Mouse (Mus musculus) stomach, embryonic 15.5 days (tissue): ENCODE measurements around the gene Stk4. TPM values are rescaled to one million over a fixed set of nuclear protein-coding genes. Genes with fewer than 3 reads are reported as not detected.
"Not testable (repeated sequence)": the region's sequence is repeated elsewhere in the genome, so short reads cannot be mapped to it uniquely, and the experiment has no call there.

Experiments
- ATAC-seq: fragments of 200-750 bp; cut with Nextera tagmentation; 2 replicates; pipeline ENCODE4 v1.8.0; 2017; ENCODE audit warnings: low read depth, moderate number of reproducible peaks, moderate TSS enrichment; ENCODE audit not compliant: insufficient read depth, low FRiP score
- H3K27ac ChIP-seq: fragments of 300-500 bp; sonication (generic); 2 replicates; pipeline ENCODE4 v1.5.1; 2015; ENCODE audit warnings: mild to moderate bottlenecking, inconsistent platforms
- H3K27me3 ChIP-seq: fragments of 300-500 bp; sonication (generic); replicated peaks from 2 replicates; pipeline ENCODE4 v1.6.1; 2015; ENCODE audit warnings: inconsistent platforms
- H3K36me3 ChIP-seq: fragments of 300-500 bp; sonication (generic); 2 replicates; pipeline ENCODE4 v1.6.1; 2015; ENCODE audit warnings: inconsistent platforms
- H3K4me1 ChIP-seq: fragments of 300-500 bp; sonication (generic); 2 replicates; pipeline ENCODE4 v1.6.1; 2015; ENCODE audit warnings: inconsistent platforms
- H3K4me2 ChIP-seq: fragments of 300-500 bp; sonication (generic); 2 replicates; pipeline ENCODE4 v1.6.1; 2015; ENCODE audit warnings: mild to moderate bottlenecking, inconsistent platforms
- H3K4me3 ChIP-seq: fragments of 300-500 bp; sonication (generic); replicated peaks from 2 replicates; pipeline ENCODE4 v1.5.1; 2015; ENCODE audit warnings: inconsistent platforms
- H3K9ac ChIP-seq: fragments of 300-500 bp; sonication (generic); 2 replicates; pipeline ENCODE4 v1.6.1; 2015; ENCODE audit warnings: inconsistent platforms
- H3K9me3 ChIP-seq: fragments of 300-500 bp; sonication (generic); 2 replicates; pipeline ENCODE4 v1.6.1; 2016; ENCODE audit warnings: inconsistent platforms
- WGBS: fragments of 180-500 bp; shearing (Covaris S2); methylation state at CpG from one replicate; pipeline ENCODE4 v1.1.7; 2015; 5-methylcytosine and 5-hydroxymethylcytosine counted together
- polyA plus RNA-seq: library from polyadenylated mRNA; unstranded; fragments of >200 nt; fragmentation: Nextera tagmentation; extraction: Ambion mirVana; gene quantifications from 2 replicates; pipeline ENCODE4 v1.2.1, GENCODE M21; 2015

Stk4 gene
- polyA plus RNA-seq, 1 experiment from 2014 or later: 16.4 TPM

GRCm38 (mm10) chr2:164059634-164060235, 10.4 kb upstream of the Stk4 start:
- H3K27ac ChIP-seq: no peak overlapping the region
- no peaks in the 10 kb centered on the region for H3K4me1 ChIP-seq
- H3K27me3 ChIP-seq: no peaks in the 10 kb centered on the region
- no peak overlapping the region for H3K4me3 ChIP-seq
- H3K9me3 ChIP-seq: no peaks in the 10 kb centered on the region
- 87% methylated on average over 8 of the region's 8 CpGs for WGBS
- no peak for ATAC-seq
- peaks cover 67% of the 10 kb centered on the region for H3K36me3 ChIP-seq
- no peak overlapping the region for H3K9ac ChIP-seq
- H3K4me2 ChIP-seq: no peak overlapping the region

- Histone ChIP-seq H3K27me3 (no peaks in the 10 kb centered on the region), H3K4me2 (peak within 1 kb of the TSS; percentile 90), H3K36me3 (peaks cover 4% of the 10 kb centered on the region; the same call in 1 of the 2 replicates), H3K9ac (peak within 1 kb of the TSS; percentile 87), H3K4me3 (peak within 1 kb of the TSS; percentile 98), H3K9me3 (no peaks in the 10 kb centered on the region), H3K27ac (peak within 1 kb of the TSS; percentile 82), H3K4me1 (peaks cover 21% of the 10 kb centered on the region)
- WGBS: 1% methylated on average over 55 of the region's 55 CpGs
- peak; percentile 96 for ATAC-seq
These were observed 779 bp downstream of the Stk4 start, which contains the start of gene Tomm34 for GRCm38 (mm10) chr2:164070765-164071436. TSS of gene Tomm34 (minus strand) at chr2:164071169.

DNA sequence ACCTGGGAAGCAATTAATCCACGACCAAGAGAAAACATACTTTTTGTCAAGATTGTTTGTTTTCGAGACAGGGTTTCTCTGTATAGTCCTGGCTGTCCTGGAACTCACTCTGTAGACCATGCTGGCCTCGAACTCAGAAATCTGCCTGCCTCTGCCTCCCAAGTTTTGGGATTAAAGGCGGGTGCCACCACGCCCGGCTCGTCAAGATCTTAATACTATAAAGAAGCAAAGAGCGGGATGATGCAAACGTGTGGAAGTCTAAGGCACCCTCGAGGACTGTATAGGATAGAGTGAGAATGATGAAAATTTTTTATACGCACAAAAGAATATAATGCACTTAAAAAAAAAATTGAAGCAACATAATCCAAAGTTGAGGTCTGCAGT, 1.3 kb downstream of the Stk4 start:
- not testable (repeated sequence) for H3K36me3 ChIP-seq, ATAC-seq, H3K27me3 ChIP-seq, H3K9ac ChIP-seq, H3K9me3 ChIP-seq
- 75% methylated on average over 11 of the region's 11 CpGs for whole genome bisulfite sequencing
- Histone ChIP-seq H3K4me2 (peak overlapping the region; percentile 90), H3K27ac (peak overlapping the region; percentile 82; the same call in 1 of the 2 replicates), H3K4me3 (peak overlapping the region; percentile 98), H3K4me1 (peaks cover 21% of the 10 kb centered on the region)

DNA sequence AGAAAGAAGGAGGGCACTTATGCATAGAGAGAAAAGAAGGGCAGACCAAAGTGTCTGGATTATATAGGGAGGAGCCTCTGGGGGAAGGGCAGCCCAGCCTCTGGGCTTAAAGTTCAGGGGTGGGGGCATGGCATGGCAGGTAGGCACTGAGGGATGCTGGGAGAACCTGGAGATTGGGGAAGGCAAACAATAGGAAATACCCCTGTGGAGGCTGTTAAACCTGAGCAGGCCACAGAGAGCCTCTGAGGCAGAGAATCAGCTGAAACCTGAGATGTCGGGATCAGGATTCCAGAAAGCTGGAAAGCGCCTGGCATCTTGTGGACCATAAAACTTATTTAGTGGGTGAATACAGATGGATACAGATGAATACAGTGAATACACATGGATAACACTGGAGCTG, 2.0 kb downstream of the Stk4 start:
- H3K36me3 ChIP-seq: no peaks in the 10 kb centered on the region
- no peak overlapping the region for H3K4me3 ChIP-seq
- no peaks in the 10 kb centered on the region for H3K27me3 ChIP-seq
- no peak overlapping the region for H3K27ac ChIP-seq
- no peak overlapping the region for H3K4me2 ChIP-seq
- no peak for ATAC-seq
- peaks cover 21% of the 10 kb centered on the region for H3K4me1 ChIP-seq
- H3K9ac ChIP-seq: no peak overlapping the region
- no peaks in the 10 kb centered on the region for H3K9me3 ChIP-seq
- 75% methylated on average over 2 of the region's 2 CpGs for WGBS

DNA sequence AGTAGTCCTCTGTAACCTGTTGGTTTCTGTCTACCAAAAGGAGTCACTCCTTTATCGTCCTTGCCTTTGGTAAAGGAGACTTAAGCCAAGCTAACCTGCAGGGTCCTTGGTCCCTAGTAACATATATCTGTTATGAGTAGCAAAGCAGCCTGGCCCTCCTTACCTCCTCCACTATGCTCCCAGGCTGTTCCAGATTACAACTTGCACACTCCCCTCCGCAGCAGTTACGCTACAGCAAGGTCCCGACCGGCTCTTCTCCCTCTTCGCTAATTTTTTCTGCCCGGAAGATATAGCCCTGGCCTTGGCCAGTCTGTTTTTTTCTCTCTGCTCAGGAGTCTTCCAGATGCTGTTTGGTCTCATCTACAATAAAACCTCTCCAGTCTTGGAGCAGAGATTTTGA, 3.0 kb downstream of the Stk4 start:
- Histone ChIP-seq H3K4me2 (no peak overlapping the region), H3K4me3 (no peak overlapping the region), H3K36me3 (no peaks in the 10 kb centered on the region), H3K27me3 (no peaks in the 10 kb centered on the region), H3K9me3 (no peaks in the 10 kb centered on the region), H3K27ac (no peak overlapping the region), H3K4me1 (peaks cover 20% of the 10 kb centered on the region), H3K9ac (no peak overlapping the region)
- no peak for ATAC-seq
- WGBS: 82% methylated on average over 7 of the region's 7 CpGs

- H3K36me3 ChIP-seq: no peaks in the 10 kb centered on the region
- peak overlapping the region; percentile 88 for H3K4me2 ChIP-seq
- H3K9me3 ChIP-seq: no peaks in the 10 kb centered on the region
- peak; percentile 83 for ATAC-seq
- H3K4me1 ChIP-seq: peaks cover 13% of the 10 kb centered on the region
- no peaks in the 10 kb centered on the region for H3K27me3 ChIP-seq
- H3K9ac ChIP-seq: peak overlapping the region; percentile 71
- peak overlapping the region; percentile 95 for H3K4me3 ChIP-seq
- peak overlapping the region; percentile 64 for H3K27ac ChIP-seq
- under 1% methylated on average over 48 of the region's 48 CpGs for WGBS
These were observed 3.9 kb downstream of the Stk4 start for GRCm38 (mm10) chr2:164073918-164074578.

- Histone ChIP-seq H3K9me3 (no peaks in the 10 kb centered on the region), H3K27ac (0 out of 2 replicates have a peak overlapping the region, but pooled peaks have one; percentile 64), H3K4me2 (peak overlapping the region; percentile 88), H3K4me1 (peaks cover 9% of the 10 kb centered on the region; the same call in 1 of the 2 replicates), H3K36me3 (0 out of 2 replicates have a peak, but pooled peaks cover 2% of the 10 kb centered on the region), H3K9ac (peak overlapping the region; percentile 71; the same call in 1 of the 2 replicates), H3K27me3 (no peaks in the 10 kb centered on the region), H3K4me3 (peak overlapping the region; percentile 95)
- 32% methylated on average over 5 of the region's 5 CpGs for WGBS
- ATAC-seq: no peak
These were observed 5.0 kb downstream of the Stk4 start for GRCm38 (mm10) chr2:164075088-164075487.

- Histone ChIP-seq H3K4me2 (no peak overlapping the region), H3K36me3 (0 out of 2 replicates have a peak, but pooled peaks cover 3% of the 10 kb centered on the region), H3K27me3 (no peaks in the 10 kb centered on the region), H3K4me1 (peaks cover 9% of the 10 kb centered on the region; the same call in 1 of the 2 replicates), H3K4me3 (no peak overlapping the region), H3K9me3 (no peaks in the 10 kb centered on the region), H3K9ac (no peak overlapping the region), H3K27ac (no peak overlapping the region)
- ATAC-seq: no peak
- WGBS: 87% methylated on average over 8 of the region's 8 CpGs
These were observed 6.8 kb downstream of the Stk4 start for GRCm38 (mm10) chr2:164076874-164077425.

GRCm38 (mm10) chr2:164077875-164078274, 7.8 kb downstream of the Stk4 start:
- H3K4me3 ChIP-seq: no peak overlapping the region

DNA sequence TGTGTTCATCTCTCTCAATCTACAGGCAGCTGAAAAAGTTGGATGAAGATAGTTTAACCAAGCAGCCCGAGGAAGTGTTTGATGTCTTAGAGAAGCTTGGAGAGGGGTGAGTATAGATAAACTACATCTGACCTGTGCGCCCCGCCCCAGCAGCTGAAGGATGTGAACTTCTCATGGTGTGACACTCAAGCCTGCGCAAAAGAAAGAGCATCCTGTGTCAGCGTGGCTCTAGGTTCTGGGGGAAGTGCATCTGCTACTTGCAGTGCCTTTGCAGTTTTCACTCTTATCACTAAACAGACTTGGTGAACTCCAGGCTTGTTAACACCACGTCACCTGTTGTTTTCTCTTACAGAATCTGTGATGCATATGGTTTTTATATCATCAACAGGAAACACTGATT, 9.4 kb downstream of the Stk4 start:
- peaks cover 9% of the 10 kb centered on the region; the same call in 1 of the 2 replicates for H3K4me1 ChIP-seq
- no peak overlapping the region for H3K4me3 ChIP-seq
- no peaks in the 10 kb centered on the region for H3K9me3 ChIP-seq
- no peak for ATAC-seq
- no peak overlapping the region for H3K4me2 ChIP-seq
- H3K27ac ChIP-seq: no peak overlapping the region
- 76% methylated on average over 6 of the region's 6 CpGs for WGBS
- H3K27me3 ChIP-seq: no peaks in the 10 kb centered on the region
- peaks cover 9% of the 10 kb centered on the region; the same call in 1 of the 2 replicates for H3K36me3 ChIP-seq
- H3K9ac ChIP-seq: no peak overlapping the region

More at GRCm38 (mm10) chr2:164077875-164078274, 7.8 kb downstream of the Stk4 start:
- ATAC-seq: no peak
- Histone ChIP-seq H3K36me3 (0 out of 2 replicates have a peak, but pooled peaks cover 5% of the 10 kb centered on the region), H3K4me1 (peaks cover 9% of the 10 kb centered on the region; the same call in 1 of the 2 replicates), H3K9me3 (no peaks in the 10 kb centered on the region), H3K4me2 (no peak overlapping the region), H3K27ac (no peak overlapping the region), H3K27me3 (no peaks in the 10 kb centered on the region), H3K9ac (no peak overlapping the region)
- WGBS: 74% methylated on average over 5 of the region's 5 CpGs

- no peak overlapping the region for H3K4me3 ChIP-seq
- no peak for ATAC-seq
- H3K4me2 ChIP-seq: no peak overlapping the region
- peaks cover 12% of the 10 kb centered on the region; the same call in 1 of the 2 replicates for H3K36me3 ChIP-seq
- H3K9ac ChIP-seq: no peak overlapping the region
- H3K9me3 ChIP-seq: no peaks in the 10 kb centered on the region
- 92% methylated on average over 10 of the region's 10 CpGs for WGBS
- H3K27ac ChIP-seq: no peak overlapping the region
- H3K4me1 ChIP-seq: no peaks in the 10 kb centered on the region
- no peaks in the 10 kb centered on the region for H3K27me3 ChIP-seq
These were observed 11.5 kb downstream of the Stk4 start for GRCm38 (mm10) chr2:164081577-164081976.
